Mouse (Mus musculus) fibroblast of lung, adult 2 months (primary cell): Measurements from ENCODE around the gene Rhbdl1.

Source experiments
- DNase-seq: peaks from one replicate; pipeline ENCODE4 v3.0.0-alpha.2; 2011; ENCODE audit warnings: low read depth

The Rhbdl1 gene

GRCm38 (mm10) chr17:25837076-25837410 is at the start of gene Rhbdl1:
TSS of gene Rhbdl1 (minus strand) at chr17:25837295.
- DNase-seq: no peak

GRCm38 (mm10) chr17:25886806-25887205 is 49.7 kb upstream of the Rhbdl1 start:
- no peak for DNase-seq

DNA sequence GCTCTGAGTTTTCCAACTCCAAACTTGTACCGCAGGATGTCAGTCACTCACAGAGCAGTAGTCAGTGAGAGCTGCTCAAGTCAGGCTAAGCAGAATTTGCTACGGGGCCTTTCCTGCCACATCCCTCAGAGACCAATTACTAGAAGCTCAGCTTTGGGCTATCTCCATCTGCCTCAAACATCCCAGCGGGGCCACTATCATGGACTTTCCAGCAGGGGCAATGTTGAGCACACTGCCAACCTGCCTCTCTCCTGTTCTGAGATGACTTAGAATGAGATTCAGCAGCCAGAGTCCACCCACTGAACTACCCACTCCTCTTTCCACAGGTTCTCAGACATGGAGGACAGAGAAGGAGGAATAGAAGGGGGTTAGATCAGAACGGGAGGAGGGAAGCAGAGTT is 48.5 kb upstream of the Rhbdl1 start:
- no peak for DNase-seq

DNA sequence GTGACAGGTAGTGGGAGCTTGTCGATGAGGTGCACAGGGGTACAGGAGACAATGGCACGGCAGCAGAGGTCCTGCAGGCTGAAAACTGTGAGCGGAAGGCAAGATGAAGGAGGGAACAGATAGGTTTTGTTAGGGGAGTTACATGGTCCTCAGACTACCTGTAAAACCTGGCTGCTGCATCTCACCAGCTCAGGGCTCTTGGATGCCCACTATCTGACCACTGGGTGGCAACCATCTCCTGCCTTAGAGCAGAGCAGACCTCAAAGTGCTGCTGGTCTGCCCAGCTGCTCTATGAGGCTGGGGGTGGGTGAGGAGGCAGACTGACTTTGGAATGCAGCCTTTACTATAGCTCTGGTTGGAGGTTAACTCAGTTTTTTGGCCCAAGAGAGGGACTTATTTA is 46.7 kb upstream of the Rhbdl1 start:
- no peak for DNase-seq

DNA sequence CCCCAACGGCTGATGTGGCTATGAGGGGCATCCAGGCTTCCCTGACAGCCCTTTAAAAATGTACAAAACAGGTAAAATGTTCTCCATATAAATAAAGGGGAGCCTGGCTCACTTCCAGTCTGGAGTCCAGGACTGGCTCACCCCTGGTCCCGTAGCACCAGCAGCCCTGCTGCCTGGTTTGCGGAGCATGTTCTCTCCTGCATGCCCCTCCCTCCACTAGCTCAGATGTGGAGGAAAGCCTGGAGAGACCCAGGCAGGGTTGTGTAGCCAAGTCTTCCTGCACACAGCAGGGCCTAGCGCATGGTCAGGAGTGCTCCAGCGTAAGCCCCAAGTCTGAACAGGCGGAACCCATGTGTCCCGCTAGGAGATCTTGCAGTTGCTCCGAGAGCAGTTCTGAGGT is 46.2 kb upstream of the Rhbdl1 start:
- DNase-seq: no peak

- DNase-seq: no peak
Observed at GRCm38 (mm10) chr17:25882306-25882705, 45.2 kb upstream of the Rhbdl1 start.

GRCm38 (mm10) chr17:25881691-25882090 is 44.6 kb upstream of the Rhbdl1 start:
- peak; percentile 57 for DNase-seq

GRCm38 (mm10) chr17:25880913-25881641 is 44.0 kb upstream of the Rhbdl1 start:
- DNase-seq: no peak

DNA sequence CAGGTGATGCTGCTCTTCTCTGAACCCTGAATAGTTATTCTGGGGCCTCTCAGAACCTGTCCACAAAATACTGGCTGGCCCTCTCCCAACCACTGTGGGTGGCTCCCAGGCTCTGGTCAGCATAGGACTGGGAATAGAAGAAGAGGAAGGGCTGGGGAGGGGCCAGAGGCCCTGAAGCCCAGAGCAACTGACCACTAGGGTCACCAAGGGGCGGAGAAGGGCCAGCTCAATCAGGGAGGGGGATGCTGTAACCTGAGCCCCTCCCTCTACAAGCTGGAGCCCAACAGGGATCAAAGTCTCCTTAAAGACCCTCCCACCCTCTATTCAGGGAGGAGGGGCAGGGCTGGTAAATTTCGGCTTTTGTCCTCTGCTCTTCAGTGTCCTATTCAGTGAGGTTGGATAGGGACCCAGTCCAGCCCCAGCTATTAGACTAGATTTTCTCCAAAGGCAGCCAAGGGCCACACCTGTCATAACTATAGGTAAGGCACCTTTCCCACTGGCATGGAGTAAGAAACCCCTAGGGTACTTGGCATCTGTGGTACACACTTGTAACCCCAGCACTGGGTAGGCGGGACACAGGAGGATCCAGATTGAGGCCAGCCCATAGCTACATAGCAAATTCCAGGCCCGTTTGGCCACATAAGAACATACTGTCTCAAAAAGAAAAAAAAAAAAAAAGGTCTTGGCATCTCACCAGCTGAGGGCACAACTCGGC is 43.3 kb upstream of the Rhbdl1 start, which contains the start of gene Wfikkn1:
Wfikkn1 (minus strand) TSS at position 663 of the 715 bp plus-strand sequence.
- DNase-seq: no peak

DNA sequence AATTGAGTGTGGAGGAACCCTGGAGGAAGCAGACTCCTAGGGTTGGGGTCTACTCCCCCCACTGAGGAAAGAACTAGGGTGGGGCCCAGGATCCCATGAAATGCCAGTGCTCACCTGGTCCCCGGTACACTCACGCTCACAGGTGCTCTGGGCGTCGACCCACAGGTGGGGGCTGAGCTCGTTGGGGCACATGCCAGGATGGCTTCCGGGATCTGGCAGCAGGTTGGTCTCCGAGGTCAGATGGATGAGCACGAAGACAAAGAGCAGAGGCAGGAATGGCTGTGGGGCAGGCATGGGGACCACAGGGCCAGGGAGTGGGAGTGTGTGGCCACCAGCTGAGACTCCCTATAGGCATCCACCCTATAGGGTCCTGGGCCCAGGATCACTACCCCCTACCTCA is 42.7 kb upstream of the Rhbdl1 start:
- DNase-seq: no peak

DNA sequence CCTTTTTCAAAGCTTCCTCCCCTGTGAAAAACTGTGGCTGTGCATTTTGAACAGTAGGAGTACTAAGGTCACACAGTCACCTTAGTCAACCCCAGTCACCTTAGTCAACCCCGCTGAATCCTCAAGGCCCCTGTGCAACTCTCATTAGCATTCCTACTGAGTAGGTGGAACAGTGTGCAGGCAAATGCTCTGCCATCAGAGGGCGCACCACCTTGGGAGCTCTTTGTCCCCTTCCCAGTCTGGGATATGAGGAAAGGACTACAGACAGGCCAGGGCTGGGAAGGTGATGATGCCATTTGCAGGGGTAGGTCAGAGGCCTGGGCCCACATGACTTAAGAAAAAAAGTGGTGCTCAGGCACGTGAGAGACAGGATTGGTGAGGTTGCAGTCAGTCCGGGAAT is 42.2 kb upstream of the Rhbdl1 start:
- DNase-seq: no peak

DNA sequence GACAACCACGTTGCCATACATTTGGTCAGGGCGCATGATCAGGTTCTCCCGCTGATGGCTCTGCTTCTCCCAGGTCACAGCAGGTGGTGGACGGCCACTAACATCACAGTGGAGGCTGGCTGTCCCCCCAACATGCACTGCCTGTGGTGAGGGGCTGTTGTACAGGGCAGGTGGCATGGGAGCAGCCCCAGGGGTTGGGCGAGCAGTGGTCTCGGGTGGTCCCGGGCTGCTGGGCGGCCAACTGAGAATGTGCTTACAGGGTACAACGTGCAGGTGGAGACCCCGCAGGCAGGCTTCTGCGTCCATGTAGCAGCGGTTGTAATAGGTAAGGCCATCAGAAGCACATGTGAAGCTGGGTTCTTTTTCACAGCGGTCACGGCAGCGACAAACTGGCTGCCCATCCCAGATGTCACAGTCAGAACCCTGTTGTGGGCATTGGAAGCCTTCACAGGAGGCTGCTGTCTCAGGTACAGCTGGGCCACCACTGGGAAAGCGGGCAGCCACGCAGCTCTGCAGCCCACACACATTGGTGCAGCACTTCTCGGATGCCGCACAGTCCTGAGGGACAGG is 41.6 kb upstream of the Rhbdl1 start:
- no peak for DNase-seq

- no peak for DNase-seq
Observed at GRCm38 (mm10) chr17:25877741-25878610, 40.9 kb upstream of the Rhbdl1 start.

DNA sequence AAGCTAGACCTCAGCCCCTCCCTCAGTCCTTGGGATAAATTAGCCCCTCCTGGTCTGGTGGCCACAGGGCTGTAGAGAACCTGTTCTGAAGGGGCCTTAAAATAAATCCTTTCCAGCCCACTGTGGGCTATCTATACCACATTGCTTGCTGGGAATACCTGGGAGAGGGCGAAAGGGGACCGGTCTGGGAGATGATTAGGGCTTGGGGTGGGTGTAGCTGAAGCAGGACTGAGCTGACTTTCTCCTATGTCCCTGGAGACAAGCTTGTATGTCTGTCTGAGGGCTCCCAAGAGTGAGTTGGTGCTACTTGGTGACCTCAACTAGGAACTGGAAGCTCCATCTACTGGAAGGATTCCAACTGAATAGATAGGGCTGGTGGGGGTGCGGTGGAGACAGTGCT is 39.9 kb upstream of the Rhbdl1 start:
- DNase-seq: no peak

- DNase-seq: no peak
Observed at GRCm38 (mm10) chr17:25876347-25876915, 39.3 kb upstream of the Rhbdl1 start.

GRCm38 (mm10) chr17:25875171-25876136 is 38.4 kb upstream of the Rhbdl1 start:
- peak; percentile 48 for DNase-seq

- DNase-seq: peak; percentile 75
Observed at GRCm38 (mm10) chr17:25874721-25875170, 37.7 kb upstream of the Rhbdl1 start, which contains the start of gene Mettl26. TSS of gene Mettl26 (plus strand) at chr17:25875074.

DNA sequence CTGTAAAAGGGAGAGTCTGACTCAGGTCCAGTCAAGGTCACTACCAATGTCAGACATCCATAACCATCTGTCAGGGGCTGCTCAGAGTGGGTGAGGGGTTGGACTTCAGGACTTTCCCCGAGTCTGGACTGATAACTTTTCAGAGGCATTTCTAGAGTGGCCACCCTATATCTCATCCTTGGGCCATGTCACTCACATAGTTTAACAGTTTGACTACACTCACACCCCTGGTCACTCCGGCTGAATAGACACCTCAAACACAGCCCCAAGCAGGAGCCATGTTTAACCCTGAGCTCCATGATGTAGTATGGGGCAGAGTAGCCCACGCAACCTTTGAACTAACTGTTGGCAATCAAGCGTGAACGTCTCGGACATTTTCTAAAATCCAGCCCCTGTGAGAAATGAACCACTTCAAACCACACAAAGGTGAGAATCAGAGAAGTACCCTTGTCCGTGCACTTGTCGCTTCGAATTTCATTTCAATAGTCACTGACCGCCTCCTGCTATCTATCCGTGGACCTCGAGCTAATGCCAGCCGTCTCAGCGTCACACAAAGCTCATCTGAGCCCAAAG is 37.1 kb upstream of the Rhbdl1 start:
- DNase-seq: no peak

DNA sequence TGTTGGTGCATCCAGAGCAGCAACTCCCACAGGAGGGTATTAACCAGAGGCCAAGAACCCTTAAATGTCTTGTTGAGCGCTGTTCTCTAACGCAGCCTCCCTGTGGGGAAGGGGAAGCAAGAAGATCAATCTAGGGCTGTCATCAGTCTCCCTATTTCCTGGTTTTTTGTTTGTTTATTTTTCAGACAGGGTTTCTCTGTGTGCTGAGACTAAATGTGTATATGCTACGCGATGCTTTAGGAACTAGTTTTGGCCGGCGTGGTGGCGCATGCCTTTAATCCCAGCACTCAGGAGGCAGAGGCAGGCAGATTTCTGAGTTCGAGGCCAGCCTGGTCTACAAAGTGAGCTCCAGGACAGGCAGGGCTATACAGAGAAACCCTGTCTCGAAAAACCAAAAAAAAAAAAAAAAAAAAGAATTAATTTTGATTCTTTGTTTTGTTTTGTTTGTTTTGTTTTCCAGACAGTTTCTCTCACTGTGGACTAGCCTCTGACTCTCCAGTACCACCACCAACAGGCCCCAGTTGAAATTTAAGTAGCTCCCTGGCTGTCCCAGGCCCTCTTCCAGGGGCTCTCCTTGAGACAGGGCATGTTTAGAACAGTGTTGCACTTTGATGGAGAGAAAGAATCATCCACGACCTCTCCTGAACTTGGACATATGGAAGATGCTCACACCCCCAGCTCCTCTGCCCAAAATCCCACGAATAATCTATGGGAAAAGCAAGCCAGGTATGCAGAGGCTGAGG is 36.5 kb upstream of the Rhbdl1 start:
- DNase-seq: no peak

DNA sequence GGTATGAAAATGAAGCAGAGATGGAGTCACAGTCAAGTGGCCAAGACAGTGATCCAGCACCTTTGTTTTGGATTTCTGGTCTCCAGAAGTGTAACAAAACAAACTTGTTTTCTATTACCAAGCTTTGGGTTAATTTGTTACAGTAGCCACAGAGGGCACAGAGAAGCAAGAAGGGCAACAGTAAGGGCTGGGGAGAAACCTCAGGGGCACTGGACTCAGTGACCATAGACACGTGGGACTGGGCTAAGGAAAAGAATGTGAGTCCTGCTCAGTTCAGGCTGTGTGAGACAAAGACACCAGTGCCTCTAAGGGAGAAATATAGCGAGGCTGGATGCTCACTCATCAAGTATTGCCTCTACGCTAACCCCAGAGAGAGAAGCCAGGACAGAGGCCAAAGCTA is 35.6 kb upstream of the Rhbdl1 start:
- no peak for DNase-seq
